Mouse (Mus musculus) hindbrain, postnatal 0 days (tissue): ENCODE data around the gene Ttn. TPM values are rescaled to one million over a fixed set of nuclear protein-coding genes. Genes with fewer than 3 reads are reported as not detected.

ENCODE experiments used
- ATAC-seq: fragments of 200-750 bp; cut with Nextera tagmentation; 2 replicates; pipeline ENCODE4 v1.8.0; 2017; ENCODE audit warnings: mild to moderate bottlenecking, moderate TSS enrichment, moderate library complexity
- DNase-seq: peaks from one replicate; pipeline ENCODE4 v3.0.0-alpha.2; 2015; ENCODE audit warnings: low spot score
- H3K27ac ChIP-seq: fragments of 300-500 bp; sonication (generic); 2 replicates; pipeline ENCODE4 v1.5.1; 2014; ENCODE audit warnings: mild to moderate bottlenecking
- H3K27me3 ChIP-seq: fragments of 300-500 bp; sonication (generic); 2 replicates; pipeline ENCODE4 v1.6.1; 2014; ENCODE audit warnings: low read length, mixed read lengths; ENCODE audit not compliant: insufficient read depth
- H3K36me3 ChIP-seq: fragments of 300-500 bp; sonication (generic); 2 replicates; pipeline ENCODE4 v1.6.1; 2014; ENCODE audit warnings: low read length, mixed read lengths; ENCODE audit not compliant: insufficient read depth
- H3K4me1 ChIP-seq: fragments of 300-500 bp; sonication (generic); 2 replicates; pipeline ENCODE4 v1.6.1; 2014; ENCODE audit warnings: antibody characterized with exemption, low read length, mixed read lengths; ENCODE audit not compliant: insufficient read depth
- H3K4me2 ChIP-seq: fragments of 300-500 bp; sonication (generic); 2 replicates; pipeline ENCODE4 v1.6.1; 2014; ENCODE audit warnings: low read depth, mild to moderate bottlenecking, low read length, moderate library complexity, mixed read lengths
- H3K4me3 ChIP-seq: fragments of 300-500 bp; sonication (generic); 2 replicates; pipeline ENCODE4 v1.5.1; 2014; ENCODE audit warnings: low read length
- H3K9ac ChIP-seq: fragments of 300-500 bp; sonication (generic); replicated peaks from 2 replicates; pipeline ENCODE4 v1.6.1; 2014; ENCODE audit warnings: mild to moderate bottlenecking, low read length, moderate library complexity, mixed read lengths
- H3K9me3 ChIP-seq: fragments of 300-500 bp; sonication (generic); 2 replicates; pipeline ENCODE4 v1.6.1; 2016; ENCODE audit warnings: low read length, mixed read lengths
- CTCF ChIP-seq: IDR thresholded peaks from 2 replicates; pipeline ENCODE4 v1.5.1; 2016; ENCODE audit warnings: antibody characterized with exemption, control low read depth, low read depth
- WGBS: fragments of 180-500 bp; shearing (Covaris S2); extraction: QIAGEN DNeasy Blood & Tissue Kit; methylation state at CpG from one replicate; pipeline ENCODE4 v1.1.7; 2014; 5-methylcytosine and 5-hydroxymethylcytosine counted together
- polyA plus RNA-seq: library from polyadenylated mRNA; unstranded; fragments of >200 nt; fragmentation: Nextera tagmentation; extraction: Ambion mirVana; gene quantifications from 2 replicates; pipeline ENCODE4 v1.2.1, GENCODE M21; 2015
- total RNA-seq: library from RNA; depleted of rRNA; stranded (reverse); fragments of >200 nt; gene quantifications from 2 replicates; pipeline ENCODE4 v1.2.3, GENCODE M21; 2014

Gene Ttn
- total and polyA plus RNA-seq, 2 experiments from 2014 or later: 0.58 to 0.73 TPM

DNA sequence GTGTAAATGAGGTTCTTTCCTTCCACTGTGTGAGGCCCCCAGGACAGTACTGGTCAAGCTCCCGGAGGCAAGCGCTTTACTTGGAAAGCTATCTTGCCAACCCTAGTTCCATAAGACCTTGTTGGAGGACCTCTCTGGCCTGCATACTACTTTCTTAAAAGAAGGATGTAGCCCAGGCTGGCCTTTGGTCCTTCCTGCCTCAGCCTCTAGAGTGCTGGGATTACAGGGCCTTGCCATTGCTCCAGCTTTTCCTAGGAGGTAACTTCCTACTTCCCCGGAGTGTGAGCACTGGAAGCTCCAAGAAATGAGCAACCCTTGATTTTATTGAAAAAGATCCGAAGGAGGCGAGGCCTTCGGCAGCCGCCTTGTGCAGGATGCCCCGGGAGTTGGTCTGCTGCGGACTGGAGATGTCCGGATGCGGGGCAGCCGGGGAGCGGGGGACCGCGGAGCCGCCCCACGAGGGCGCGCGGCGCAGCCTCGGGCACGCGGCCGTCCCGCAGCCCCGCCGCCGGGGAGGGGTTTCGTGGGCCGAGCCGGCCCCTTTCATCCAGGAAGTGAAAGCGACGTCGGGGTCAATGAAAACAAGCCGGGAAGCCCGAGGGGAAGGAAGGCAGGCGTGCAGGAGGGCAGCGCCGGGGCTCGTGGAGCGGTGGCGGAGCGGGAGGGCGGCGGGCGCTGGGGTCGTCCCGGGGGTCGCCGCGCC lies 307.5 kb downstream of the Ttn start, which contains the start of gene Plekha3:
Gene Plekha3 (plus strand): TSS at position 557 of the 703 bp plus-strand sequence.
- WGBS: 6% methylated on average over 36 of the region's 52 CpGs
- DNase-seq (peak; percentile 93), ATAC-seq (peak; percentile 78)
- Histone ChIP-seq H3K4me2 (peak within 1 kb of the TSS; percentile 68), H3K36me3 (no peaks in the 10 kb centered on the region), H3K9me3 (no peaks in the 10 kb centered on the region), H3K27ac (peak within 1 kb of the TSS; percentile 84), H3K4me3 (peak within 1 kb of the TSS; percentile 90), H3K27me3 (no peaks in the 10 kb centered on the region), H3K4me1 (peaks cover 11% of the 10 kb centered on the region), H3K9ac (peak within 1 kb of the TSS; percentile 87)
- no peak for TF ChIP-seq CTCF

DNA sequence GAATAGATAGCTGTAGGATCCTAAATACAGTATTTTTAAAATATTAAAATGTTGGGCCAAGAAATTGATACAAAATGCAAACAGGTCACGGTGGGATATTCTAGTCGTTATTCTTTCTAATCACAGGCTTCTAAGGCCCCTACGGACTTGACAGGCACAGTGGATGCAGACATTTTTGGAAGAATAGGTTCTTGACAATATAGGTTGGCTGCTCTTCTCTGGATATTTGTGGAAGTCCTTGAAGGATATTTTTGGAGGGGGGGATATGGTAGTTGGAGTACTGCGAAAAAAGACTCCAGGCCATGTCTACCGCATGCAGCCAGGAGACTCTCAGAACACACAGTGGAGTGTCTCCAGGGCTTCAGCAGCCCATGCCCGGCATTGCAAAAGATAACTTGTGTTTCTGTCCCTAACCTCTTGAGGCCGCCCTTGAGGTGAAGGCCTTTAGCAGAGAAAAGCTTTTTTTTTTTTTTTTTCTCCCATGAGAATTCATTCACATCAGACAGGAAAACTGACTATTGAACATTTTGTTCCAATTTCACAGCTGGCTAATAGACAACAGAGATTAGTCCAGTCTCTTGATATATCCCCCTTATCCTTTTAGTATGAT lies 308.8 kb downstream of the Ttn start:
- peak overlapping the region; percentile 74 for H3K4me2 ChIP-seq
- TF ChIP-seq CTCF: peak; percentile 43
- DNase-seq (peak; percentile 57), ATAC-seq (no peak)
- H3K27ac ChIP-seq: peak overlapping the region; percentile 79
- no peaks in the 10 kb centered on the region for H3K27me3 ChIP-seq
- H3K4me1 ChIP-seq: peaks cover 11% of the 10 kb centered on the region
- H3K36me3 ChIP-seq: no peaks in the 10 kb centered on the region
- H3K9ac ChIP-seq: 0 out of 2 replicates have a peak overlapping the region, but pooled peaks have one; percentile 60
- no peaks in the 10 kb centered on the region for H3K9me3 ChIP-seq
- WGBS: 30% methylated on average over 7 of the region's 7 CpGs
- H3K4me3 ChIP-seq: peak overlapping the region; percentile 43

- Histone ChIP-seq H3K9me3 (no peaks in the 10 kb centered on the region), H3K27ac (peak within 1 kb of the TSS; percentile 79), H3K4me2 (peak within 1 kb of the TSS; percentile 74), H3K27me3 (no peaks in the 10 kb centered on the region), H3K4me1 (peaks cover 11% of the 10 kb centered on the region), H3K4me3 (peak within 1 kb of the TSS; percentile 43), H3K36me3 (no peaks in the 10 kb centered on the region), H3K9ac (peak within 1 kb of the TSS; percentile 60)
- no peak for TF ChIP-seq CTCF
- DNase-seq (peak; percentile 94), ATAC-seq (peak; percentile 94)
- under 1% methylated on average over 17 of the region's 17 CpGs for WGBS
Measured at GRCm38 (mm10) chr2:76672966-76673392, 309.4 kb downstream of the Ttn start, which contains the start of gene Fkbp7. TSS of gene Fkbp7 (minus strand) at chr2:76673116.

DNA sequence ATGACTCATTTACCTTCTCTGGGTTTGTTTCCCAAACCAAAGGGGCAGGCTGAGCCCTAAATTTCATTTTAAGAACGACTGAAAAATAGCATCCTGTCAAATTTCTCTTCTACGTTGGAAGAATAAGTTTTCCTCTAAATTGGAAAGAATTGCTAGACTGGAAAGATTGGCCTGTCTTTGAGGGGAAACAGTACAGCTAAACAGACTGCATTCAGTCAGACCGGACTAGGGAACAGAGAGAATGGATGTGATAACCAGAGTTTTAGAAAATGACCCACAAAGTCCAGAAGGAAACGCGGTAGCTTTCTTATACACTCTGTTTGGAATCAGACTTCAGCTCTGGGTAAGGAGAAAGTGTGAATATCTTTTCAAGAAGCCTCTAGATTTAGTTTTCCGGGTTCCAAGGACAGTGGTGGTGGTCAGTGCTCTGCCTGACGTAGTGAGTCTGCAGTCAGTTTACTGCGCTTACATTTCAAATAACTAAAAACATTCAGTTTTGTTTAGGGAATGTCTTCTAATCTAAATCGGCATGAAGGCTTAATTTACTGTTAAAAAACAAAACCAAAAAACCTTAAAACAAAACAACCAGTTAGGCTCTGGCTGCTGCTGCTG lies 310.1 kb downstream of the Ttn start:
- DNase-seq (no peak), ATAC-seq (no peak)
- no peaks in the 10 kb centered on the region for H3K9me3 ChIP-seq
- no peaks in the 10 kb centered on the region for H3K27me3 ChIP-seq
- peak overlapping the region; percentile 79 for H3K27ac ChIP-seq
- WGBS: 23% methylated on average over 9 of the region's 9 CpGs
- H3K9ac ChIP-seq: peak overlapping the region; percentile 60
- peak overlapping the region; percentile 43 for H3K4me3 ChIP-seq
- no peak for TF ChIP-seq CTCF
- peak overlapping the region; percentile 74 for H3K4me2 ChIP-seq
- peaks cover 11% of the 10 kb centered on the region for H3K4me1 ChIP-seq
- H3K36me3 ChIP-seq: no peaks in the 10 kb centered on the region

DNA sequence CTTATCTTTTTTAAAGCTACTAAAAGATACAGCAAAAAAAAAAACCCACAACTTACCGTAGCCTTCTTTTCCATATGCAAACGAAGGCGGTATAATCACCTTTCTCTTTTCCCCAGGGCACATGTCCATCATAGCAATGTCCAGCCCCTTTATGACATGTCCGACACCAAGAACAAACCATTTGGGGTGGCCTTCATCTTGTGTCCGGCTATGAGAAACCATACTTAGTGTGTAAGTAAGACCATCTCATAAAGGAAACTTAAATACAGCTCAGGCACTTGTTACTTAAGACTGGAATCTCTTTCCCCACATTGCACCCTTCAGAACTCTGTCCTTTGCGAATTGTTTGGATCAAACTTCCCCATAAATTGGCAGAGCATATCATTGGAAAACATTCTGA lies 310.7 kb downstream of the Ttn start:
- Histone ChIP-seq H3K27ac (no peak overlapping the region), H3K27me3 (no peaks in the 10 kb centered on the region), H3K9ac (peak overlapping the region; percentile 60; the same call in 1 of the 2 replicates), H3K4me3 (peak overlapping the region; percentile 43), H3K9me3 (no peaks in the 10 kb centered on the region), H3K4me2 (peak overlapping the region; percentile 74), H3K36me3 (no peaks in the 10 kb centered on the region), H3K4me1 (peaks cover 7% of the 10 kb centered on the region)
- ATAC-seq (no peak), DNase-seq (no peak)
- no peak for TF ChIP-seq CTCF
- 81% methylated on average over 6 of the region's 6 CpGs for WGBS

GRCm38 (mm10) chr2:76667200-76667599 lies 315.1 kb downstream of the Ttn start:
- Histone ChIP-seq H3K9me3 (no peaks in the 10 kb centered on the region), H3K4me2 (no peak overlapping the region), H3K4me3 (no peak overlapping the region), H3K27me3 (no peaks in the 10 kb centered on the region), H3K9ac (no peak overlapping the region), H3K27ac (no peak overlapping the region), H3K4me1 (no peaks in the 10 kb centered on the region; the same call in 1 of the 2 replicates), H3K36me3 (no peaks in the 10 kb centered on the region)
- no peak for DNase-seq
- TF ChIP-seq CTCF: no peak
- ATAC-seq: no peak
- WGBS: 70% methylated on average over 5 of the region's 5 CpGs
